Mouse (Mus musculus): Measurements from ENCODE around the gene Tmc2.

GRCm38 (mm10) chr2:130297580-130297979 lies 102.6 kb downstream of the Tmc2 start:
- TF ChIP-seq CTCF (IDR thresholded peaks at IDR 0.05; ENCODE audit: low read depth) = no peak
- TF ChIP-seq EP300 (optimal IDR thresholded peaks at IDR 0.05) = no peak

Data from stomach, postnatal 0 days (tissue).